Mouse (Mus musculus): Measurements from ENCODE around the gene Ccdc159. TPM values are rescaled to one million over a fixed set of nuclear protein-coding genes. Genes with fewer than 3 reads are reported as not detected.

The Ccdc159 gene
- polyA plus RNA-seq, 1 experiment from 2014 or later, result 8.1 TPM

DNA sequence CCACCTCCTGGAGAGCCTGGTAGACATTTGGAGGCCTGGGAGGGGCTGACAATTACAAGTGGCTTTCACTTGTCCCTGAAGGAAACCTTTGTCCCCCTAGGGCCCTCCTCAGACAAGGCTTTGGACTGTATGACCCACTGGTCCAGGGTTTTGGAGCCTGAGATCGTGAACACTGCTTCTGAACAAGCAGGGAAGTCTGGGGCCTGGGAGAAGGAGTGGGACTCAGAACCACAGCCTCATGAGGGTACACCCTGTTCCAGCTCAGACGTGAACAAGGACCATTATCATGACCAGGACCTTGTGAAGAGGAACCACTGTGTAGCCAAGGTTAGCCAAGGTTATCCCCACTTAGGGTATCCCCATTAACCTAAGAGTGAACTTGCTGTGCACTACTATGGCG is 1.9 kb downstream of the Ccdc159 start:
- no peak overlapping the region for H3K4me2 ChIP-seq (ENCODE audit: low read depth, low read length)
- 80% methylated on average over 3 of the region's 3 CpGs for WGBS
- no peaks in the 10 kb centered on the region for H3K9me3 ChIP-seq (ENCODE audit: control insufficient read depth, low read length)
- no peak for ATAC-seq (ENCODE audit: low read depth)
- no peak overlapping the region for H3K4me3 ChIP-seq (ENCODE audit: low read depth, low read length)
- H3K27ac ChIP-seq (ENCODE audit: low read depth, low read length), result no peak overlapping the region
- H3K36me3 ChIP-seq (ENCODE audit: control insufficient read depth, insufficient read depth, low read length), result no peaks in the 10 kb centered on the region
- H3K27me3 ChIP-seq (ENCODE audit: control insufficient read depth, insufficient read depth, low read length), result no peaks in the 10 kb centered on the region
- no peak overlapping the region for H3K9ac ChIP-seq (replicated peaks; ENCODE audit: low read depth, low read length)
- H3K4me1 ChIP-seq (ENCODE audit: control insufficient read depth, insufficient read depth, low read length), result peaks cover 7% of the 10 kb centered on the region

DNA sequence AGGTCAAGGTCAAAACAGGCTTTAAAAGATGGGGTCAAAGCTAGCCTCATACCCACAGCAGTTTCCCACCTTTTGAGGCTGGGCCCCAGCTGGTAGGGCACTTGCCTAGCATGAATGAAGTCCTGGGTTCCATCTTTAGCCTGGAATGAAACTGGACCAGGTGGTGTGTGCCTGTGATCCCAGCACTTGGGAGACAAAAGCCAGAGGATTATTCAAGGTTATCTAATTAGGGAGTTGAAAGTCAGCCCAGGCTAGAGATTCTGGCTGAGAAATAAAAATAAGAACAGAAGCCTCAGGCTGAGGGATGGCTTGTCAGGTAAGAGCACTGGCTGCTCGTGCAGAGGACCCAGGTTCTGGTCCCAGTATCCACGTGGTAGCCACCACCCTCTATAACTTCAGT is 4.7 kb downstream of the Ccdc159 start:
- ATAC-seq (ENCODE audit: low read depth), result no peak
- no peak overlapping the region for H3K27ac ChIP-seq (ENCODE audit: low read depth, low read length)
- H3K36me3 ChIP-seq (ENCODE audit: control insufficient read depth, insufficient read depth, low read length), result no peaks in the 10 kb centered on the region
- no peaks in the 10 kb centered on the region for H3K27me3 ChIP-seq (ENCODE audit: control insufficient read depth, insufficient read depth, low read length)
- 56% methylated on average over 2 of the region's 2 CpGs for WGBS
- H3K4me3 ChIP-seq (ENCODE audit: low read depth, low read length), result no peak overlapping the region
- H3K4me1 ChIP-seq (ENCODE audit: control insufficient read depth, insufficient read depth, low read length), result no peaks in the 10 kb centered on the region
- H3K9ac ChIP-seq (replicated peaks; ENCODE audit: low read depth, low read length), result no peak overlapping the region
- H3K4me2 ChIP-seq (ENCODE audit: low read depth, low read length), result no peak overlapping the region
- H3K9me3 ChIP-seq (ENCODE audit: control insufficient read depth, low read length), result no peaks in the 10 kb centered on the region

DNA sequence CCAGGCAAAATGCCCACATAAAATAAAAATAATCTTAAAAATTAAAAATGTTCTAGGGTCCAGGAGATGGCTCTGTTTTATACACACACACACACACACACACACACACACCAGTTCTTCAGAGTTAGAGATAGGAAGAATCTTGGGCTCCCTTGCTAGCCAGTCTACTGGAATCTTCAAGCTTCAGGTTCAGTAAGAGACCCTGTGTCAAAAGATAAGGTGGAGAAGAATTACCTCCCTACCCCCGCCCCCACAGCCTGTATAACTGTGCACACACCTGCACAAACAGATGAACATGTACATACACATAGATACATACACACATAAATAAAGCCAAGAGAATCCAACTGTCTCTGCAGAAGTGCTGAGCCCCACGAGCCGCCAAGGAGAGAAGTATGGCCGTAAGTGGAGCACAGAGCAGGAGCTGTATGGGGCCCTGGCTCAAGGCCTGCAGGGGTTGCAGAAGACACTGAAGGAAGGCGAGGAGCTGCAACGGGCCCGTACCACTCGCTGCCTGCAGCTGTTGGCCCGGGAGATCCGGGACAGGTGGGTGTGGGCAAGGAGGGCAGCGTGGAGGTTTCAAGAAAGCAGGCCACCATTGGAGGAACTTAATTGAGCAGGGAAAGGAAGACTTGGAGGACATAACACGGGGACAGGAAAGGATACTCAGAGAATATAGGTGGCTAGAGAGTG is 5.3 kb downstream of the Ccdc159 start:
- H3K4me1 ChIP-seq (ENCODE audit: control insufficient read depth, insufficient read depth, low read length), result 0 out of 2 replicates have a peak, but pooled peaks cover under 1% of the 10 kb centered on the region
- ATAC-seq (ENCODE audit: low read depth), result no peak
- H3K27ac ChIP-seq (ENCODE audit: low read depth, low read length), result no peak overlapping the region
- WGBS, result 61% methylated on average over 12 of the region's 12 CpGs
- no peaks in the 10 kb centered on the region for H3K36me3 ChIP-seq (ENCODE audit: control insufficient read depth, insufficient read depth, low read length)
- no peaks in the 10 kb centered on the region for H3K9me3 ChIP-seq (ENCODE audit: control insufficient read depth, low read length)
- H3K27me3 ChIP-seq (ENCODE audit: control insufficient read depth, insufficient read depth, low read length), result no peaks in the 10 kb centered on the region
- H3K4me2 ChIP-seq (ENCODE audit: low read depth, low read length), result no peak overlapping the region
- H3K4me3 ChIP-seq (ENCODE audit: low read depth, low read length), result no peak overlapping the region
- H3K9ac ChIP-seq (replicated peaks; ENCODE audit: low read depth, low read length), result no peak overlapping the region

DNA sequence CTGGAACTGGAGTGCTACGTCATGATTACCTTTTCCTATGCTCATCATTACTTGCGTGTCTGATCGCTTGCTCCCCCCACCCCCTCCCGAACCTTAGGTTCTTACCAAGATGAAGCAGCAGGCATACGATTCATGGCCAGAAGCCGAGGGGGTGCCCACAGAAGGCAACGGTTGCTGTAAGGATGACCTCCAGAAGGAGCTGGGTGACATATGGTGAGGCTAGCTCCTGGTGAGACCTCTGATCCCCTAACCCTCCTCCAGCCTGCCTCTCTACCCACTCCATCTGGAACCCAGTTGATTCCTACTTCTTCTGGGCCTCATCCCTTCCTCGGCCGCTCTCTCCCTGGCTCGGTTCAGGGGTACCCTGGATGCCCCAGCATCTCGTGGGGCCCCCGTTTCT is 6.8 kb downstream of the Ccdc159 start:
- Histone ChIP-seq H3K27ac (ENCODE audit: low read depth, low read length) (no peak overlapping the region), H3K4me2 (ENCODE audit: low read depth, low read length) (no peak overlapping the region), H3K9ac (replicated peaks; ENCODE audit: low read depth, low read length) (no peak overlapping the region), H3K9me3 (ENCODE audit: control insufficient read depth, low read length) (no peaks in the 10 kb centered on the region), H3K36me3 (ENCODE audit: control insufficient read depth, insufficient read depth, low read length) (no peaks in the 10 kb centered on the region), H3K4me3 (ENCODE audit: low read depth, low read length) (no peak overlapping the region), H3K27me3 (ENCODE audit: control insufficient read depth, insufficient read depth, low read length) (no peaks in the 10 kb centered on the region), H3K4me1 (ENCODE audit: control insufficient read depth, insufficient read depth, low read length) (peaks cover 9% of the 10 kb centered on the region)
- 94% methylated on average over 12 of the region's 12 CpGs for WGBS
- ATAC-seq (ENCODE audit: low read depth), result no peak

DNA sequence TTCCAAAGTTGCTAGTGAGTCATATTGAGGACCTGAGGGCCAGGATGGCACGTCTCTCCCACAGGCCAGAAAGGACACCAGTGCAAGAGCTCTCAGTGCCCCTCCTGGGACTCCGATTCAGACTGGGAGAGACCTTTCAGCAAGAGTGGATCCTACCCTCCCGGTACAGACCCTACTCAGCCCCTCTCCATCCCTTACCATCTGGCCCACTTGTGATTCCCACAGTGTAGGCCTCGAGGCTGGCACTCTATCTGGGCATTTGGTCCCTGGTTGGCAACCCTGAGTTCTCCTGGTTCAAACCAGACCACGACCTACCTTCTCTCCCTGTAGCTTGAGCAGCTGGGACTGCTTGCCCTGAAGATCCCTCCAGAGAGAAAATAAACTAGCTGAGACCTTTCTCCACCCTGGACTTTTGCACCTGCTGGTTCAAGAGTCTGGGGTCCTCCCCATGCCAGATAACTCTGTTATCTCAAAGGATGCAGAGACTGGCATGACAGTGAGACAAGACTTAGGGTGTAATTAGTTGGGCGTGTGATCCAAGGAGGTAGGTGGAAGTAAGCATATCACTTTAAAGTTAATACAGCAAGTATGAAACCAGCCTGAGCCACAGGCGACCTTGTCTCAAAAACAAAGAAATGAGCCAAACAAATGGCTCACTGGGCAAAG is 8.3 kb downstream of the Ccdc159 start:
- WGBS, result 87% methylated on average over 7 of the region's 7 CpGs
- H3K4me3 ChIP-seq (ENCODE audit: low read depth, low read length), result no peak overlapping the region
- H3K27me3 ChIP-seq (ENCODE audit: control insufficient read depth, insufficient read depth, low read length), result no peaks in the 10 kb centered on the region
- no peak overlapping the region for H3K4me2 ChIP-seq (ENCODE audit: low read depth, low read length)
- no peak overlapping the region for H3K27ac ChIP-seq (ENCODE audit: low read depth, low read length)
- no peak for ATAC-seq (ENCODE audit: low read depth)
- H3K9me3 ChIP-seq (ENCODE audit: control insufficient read depth, low read length), result no peaks in the 10 kb centered on the region
- peaks cover 9% of the 10 kb centered on the region for H3K4me1 ChIP-seq (ENCODE audit: control insufficient read depth, insufficient read depth, low read length)
- H3K9ac ChIP-seq (replicated peaks; ENCODE audit: low read depth, low read length), result no peak overlapping the region
- no peaks in the 10 kb centered on the region for H3K36me3 ChIP-seq (ENCODE audit: control insufficient read depth, insufficient read depth, low read length)

DNA sequence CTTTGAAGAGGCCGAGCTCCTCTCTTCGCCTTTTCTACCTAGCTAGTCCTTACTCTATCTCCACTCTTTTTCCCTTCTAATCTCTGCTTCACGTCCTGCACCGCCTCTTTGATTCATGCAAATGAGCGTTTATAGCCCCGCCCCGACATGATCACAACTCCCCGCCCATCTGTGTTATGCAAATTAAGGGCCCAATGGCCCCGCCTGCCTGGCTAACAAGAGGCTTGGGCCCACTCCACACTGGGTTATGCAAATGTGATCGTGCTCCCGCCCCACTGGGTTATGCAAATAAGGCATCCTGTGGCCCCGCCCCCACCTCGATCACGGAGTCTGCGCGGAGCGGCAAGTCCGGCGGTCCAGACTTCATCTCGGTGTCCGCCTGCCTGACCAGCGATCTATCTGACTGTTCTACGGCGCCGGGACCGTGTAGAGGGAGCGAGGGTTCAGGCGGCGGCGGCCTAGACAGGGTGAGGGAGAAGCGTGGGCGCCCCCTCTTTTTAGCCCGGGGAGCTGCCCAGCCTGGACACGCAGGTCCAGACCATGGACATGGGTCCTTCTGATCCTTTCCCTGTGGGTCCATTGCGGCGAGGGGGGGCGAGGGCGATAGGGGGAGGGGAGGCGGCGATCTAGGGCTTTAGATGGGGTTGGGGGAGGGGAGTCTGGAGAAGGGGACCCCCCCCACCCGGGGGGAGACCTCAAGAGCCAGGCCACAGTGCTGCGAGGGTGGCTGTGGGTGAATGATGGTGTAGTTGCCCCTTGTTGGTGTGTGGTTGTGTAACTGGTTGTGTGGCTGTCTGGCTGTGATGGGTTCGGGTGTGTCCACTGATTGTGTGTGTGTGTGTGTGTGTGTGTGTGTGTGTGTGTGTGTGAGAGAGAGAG is 9.7 kb downstream of the Ccdc159 start, which contains the start of gene Plppr2:
Gene Plppr2, plus strand, starts transcription at position 342 of the 879 bp plus-strand sequence.
- peak within 1 kb of the TSS; percentile 72 for H3K27ac ChIP-seq (ENCODE audit: low read depth, low read length)

DNA sequence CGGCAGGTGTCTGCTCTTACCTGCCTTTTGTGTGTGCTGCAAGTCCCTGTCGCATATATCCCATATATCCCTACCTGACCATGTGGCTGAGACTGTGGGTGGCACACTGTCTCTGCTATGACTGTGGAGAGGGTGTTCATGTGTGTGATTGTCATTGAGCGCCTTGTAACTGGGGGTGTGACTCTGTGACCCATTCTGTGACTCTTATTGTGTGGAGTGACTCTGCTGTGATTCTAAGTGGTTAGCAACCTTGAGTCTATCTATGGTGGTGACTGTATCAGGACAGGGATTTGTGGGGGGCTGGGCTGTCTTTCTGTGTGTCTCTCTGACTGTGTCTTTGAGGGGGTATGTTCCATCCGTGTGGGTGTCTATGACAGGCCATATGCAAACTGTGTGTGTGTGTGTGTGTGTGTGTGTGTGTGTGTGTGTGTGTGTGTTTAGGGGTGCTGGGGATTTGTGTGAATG is 10.5 kb downstream of the Ccdc159 start:
- Histone ChIP-seq H3K36me3 (ENCODE audit: control insufficient read depth, insufficient read depth, low read length) (peaks cover 6% of the 10 kb centered on the region; the same call in 1 of the 2 replicates), H3K4me1 (ENCODE audit: control insufficient read depth, insufficient read depth, low read length) (peaks cover 9% of the 10 kb centered on the region), H3K4me3 (ENCODE audit: low read depth, low read length) (peak overlapping the region; percentile 81), H3K4me2 (ENCODE audit: low read depth, low read length) (peak overlapping the region; percentile 60), H3K9me3 (ENCODE audit: control insufficient read depth, low read length) (no peaks in the 10 kb centered on the region), H3K27ac (ENCODE audit: low read depth, low read length) (no peak overlapping the region), H3K9ac (replicated peaks; ENCODE audit: low read depth, low read length) (peak overlapping the region; percentile 78), H3K27me3 (ENCODE audit: control insufficient read depth, insufficient read depth, low read length) (no peaks in the 10 kb centered on the region)
- 0 out of 2 replicates have a peak, but pooled peaks have one; percentile 18 for ATAC-seq (ENCODE audit: low read depth)
- WGBS, result 65% methylated on average over 4 of the region's 4 CpGs

More for the DNA sequence above, 9.7 kb downstream of the Ccdc159 start, which contains the start of gene Plppr2:
- peak within 1 kb of the TSS; percentile 60 for H3K4me2 ChIP-seq (ENCODE audit: low read depth, low read length)
- peaks cover 9% of the 10 kb centered on the region for H3K4me1 ChIP-seq (ENCODE audit: control insufficient read depth, insufficient read depth, low read length)
- peak within 1 kb of the TSS; percentile 78 for H3K9ac ChIP-seq (replicated peaks; ENCODE audit: low read depth, low read length)
- H3K27me3 ChIP-seq (ENCODE audit: control insufficient read depth, insufficient read depth, low read length), result no peaks in the 10 kb centered on the region
- peaks cover 6% of the 10 kb centered on the region; the same call in 1 of the 2 replicates for H3K36me3 ChIP-seq (ENCODE audit: control insufficient read depth, insufficient read depth, low read length)
- peak; percentile 94 for ATAC-seq (ENCODE audit: low read depth)
- 2% methylated on average over 41 of the region's 43 CpGs for whole genome bisulfite sequencing
- peak within 1 kb of the TSS; percentile 81 for H3K4me3 ChIP-seq (ENCODE audit: low read depth, low read length)
- H3K9me3 ChIP-seq (ENCODE audit: control insufficient read depth, low read length), result no peaks in the 10 kb centered on the region

DNA sequence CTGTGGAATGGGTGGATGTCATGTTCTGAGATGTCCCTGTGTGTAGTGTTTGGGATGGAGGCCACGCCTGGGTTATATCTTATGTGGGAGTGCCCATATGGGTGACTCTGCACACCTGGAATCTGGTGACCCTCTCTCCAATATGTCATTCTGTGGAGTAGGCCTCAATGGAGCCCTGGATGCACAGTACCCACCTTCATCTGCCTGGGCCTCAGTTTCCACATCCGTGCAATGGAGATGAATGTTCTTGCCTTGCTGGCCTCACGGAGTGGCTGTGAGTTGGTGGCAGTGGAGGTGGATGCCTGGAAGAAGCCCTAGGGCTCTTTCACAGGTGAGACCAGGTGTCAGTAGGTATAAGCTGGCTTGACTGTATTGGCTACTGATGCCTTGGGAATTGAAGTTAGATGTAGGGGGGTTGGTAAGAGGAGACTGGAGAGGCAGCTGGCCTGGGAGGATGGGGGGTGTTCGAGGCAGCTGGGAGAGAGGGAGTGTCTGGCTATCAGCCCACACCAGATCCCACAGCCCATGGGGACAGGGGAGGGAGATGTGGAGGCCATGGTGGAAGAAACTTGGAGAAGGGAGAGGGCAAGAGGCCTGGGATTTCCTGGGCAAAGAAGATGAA is 11.1 kb downstream of the Ccdc159 start:
- Histone ChIP-seq H3K9me3 (ENCODE audit: control insufficient read depth, low read length) (no peaks in the 10 kb centered on the region), H3K4me1 (ENCODE audit: control insufficient read depth, insufficient read depth, low read length) (peaks cover 9% of the 10 kb centered on the region), H3K4me3 (ENCODE audit: low read depth, low read length) (peak overlapping the region; percentile 81; the same call in 1 of the 2 replicates), H3K4me2 (ENCODE audit: low read depth, low read length) (peak overlapping the region; percentile 60; the same call in 1 of the 2 replicates), H3K27ac (ENCODE audit: low read depth, low read length) (no peak overlapping the region), H3K36me3 (ENCODE audit: control insufficient read depth, insufficient read depth, low read length) (peaks cover 6% of the 10 kb centered on the region; the same call in 1 of the 2 replicates), H3K9ac (replicated peaks; ENCODE audit: low read depth, low read length) (0 out of 2 replicates have a peak overlapping the region, but pooled peaks have one; percentile 21), H3K27me3 (ENCODE audit: control insufficient read depth, insufficient read depth, low read length) (no peaks in the 10 kb centered on the region)
- no peak for ATAC-seq (ENCODE audit: low read depth)
- 78% methylated on average over 4 of the region's 4 CpGs for WGBS
